Mouse (Mus musculus) gastrocnemius, adult 8-10 months (tissue): Measurements from ENCODE around the gene Fkbp5. TPM values are rescaled to one million over a fixed set of nuclear protein-coding genes. Genes with fewer than 3 reads are reported as not detected.
"Not testable (repeated sequence)": the region's sequence is repeated elsewhere in the genome, so short reads cannot be mapped to it uniquely, and the experiment has no call there.

Source experiments
- DNase-seq, 2 experiments: peaks; one replicate each; pipeline ENCODE4 v3.0.0; 2022; ENCODE audit warnings: low spot score in 2 of 2
- total RNA-seq, 4 experiments: library from RNA; stranded (reverse); gene quantifications; 2 replicates each; pipeline ENCODE4 v1.2.4; 2022

Gene Fkbp5
- total RNA-seq, 4 experiments from 2014 or later = 39.2 to 148 (median 53.2) TPM

DNA sequence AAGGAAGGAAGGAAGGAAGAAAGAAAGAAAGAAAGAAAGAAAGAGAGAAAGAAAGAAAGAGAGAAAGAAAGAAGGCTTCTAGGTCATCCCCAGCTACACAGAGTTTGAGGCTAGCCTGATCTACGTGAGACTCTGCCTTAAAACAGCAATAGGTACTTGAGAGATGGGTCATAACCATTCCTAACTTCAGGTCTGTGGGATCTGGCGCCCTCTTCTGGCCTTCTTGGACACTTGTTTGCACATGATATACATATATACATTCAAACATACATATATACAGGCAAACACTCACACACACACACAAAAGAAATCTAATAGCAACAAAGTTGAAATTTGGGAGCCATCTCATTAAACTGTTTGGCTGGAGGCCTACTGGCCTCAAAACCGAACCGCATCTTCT, 133.0 kb downstream of the Fkbp5 start:
- DNase-seq = no peak

DNA sequence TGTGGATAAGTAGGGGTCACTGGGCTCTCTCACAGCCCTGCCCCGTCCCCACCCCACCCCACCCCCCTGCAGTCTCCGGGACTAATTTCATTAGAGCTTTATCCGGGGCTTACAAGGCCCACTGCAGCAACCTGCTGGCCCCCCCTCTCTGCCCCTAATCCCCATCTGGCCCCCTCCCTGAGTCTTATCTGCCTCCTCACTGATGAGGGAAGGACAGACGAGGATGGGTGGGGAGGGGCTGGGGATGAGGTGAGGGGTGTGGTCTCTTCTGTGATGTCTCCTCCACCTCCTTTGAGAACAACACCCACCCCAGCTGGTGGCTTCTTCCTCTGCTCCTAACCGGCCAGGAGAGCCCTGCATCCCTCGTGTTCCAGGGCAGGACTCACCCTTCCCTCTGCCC, 137.1 kb downstream of the Fkbp5 start:
- no peak for DNase-seq

DNA sequence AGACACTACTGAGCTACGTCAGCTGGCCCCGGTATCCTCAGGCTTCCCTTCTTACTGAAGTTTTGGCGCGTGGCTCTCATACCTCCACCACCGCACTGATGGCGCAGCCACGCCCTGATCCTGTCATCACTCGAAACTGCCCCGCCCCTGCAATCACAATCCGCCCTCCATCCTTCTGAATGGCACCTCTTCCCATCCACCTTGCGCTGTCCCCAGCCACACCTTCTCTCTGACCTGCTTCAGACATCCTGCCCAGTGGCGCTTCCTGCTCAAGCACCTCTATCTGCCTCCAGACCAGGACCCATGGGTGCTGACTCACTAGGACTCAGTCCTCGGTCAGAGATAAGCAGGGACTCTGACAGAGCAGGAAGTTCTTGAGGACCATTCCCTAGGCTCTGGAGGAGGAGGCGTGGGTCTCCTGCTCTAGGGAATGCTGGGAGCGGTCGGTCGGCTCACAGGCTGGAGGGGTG, 141.7 kb downstream of the Fkbp5 start:
- no peak for DNase-seq

DNA sequence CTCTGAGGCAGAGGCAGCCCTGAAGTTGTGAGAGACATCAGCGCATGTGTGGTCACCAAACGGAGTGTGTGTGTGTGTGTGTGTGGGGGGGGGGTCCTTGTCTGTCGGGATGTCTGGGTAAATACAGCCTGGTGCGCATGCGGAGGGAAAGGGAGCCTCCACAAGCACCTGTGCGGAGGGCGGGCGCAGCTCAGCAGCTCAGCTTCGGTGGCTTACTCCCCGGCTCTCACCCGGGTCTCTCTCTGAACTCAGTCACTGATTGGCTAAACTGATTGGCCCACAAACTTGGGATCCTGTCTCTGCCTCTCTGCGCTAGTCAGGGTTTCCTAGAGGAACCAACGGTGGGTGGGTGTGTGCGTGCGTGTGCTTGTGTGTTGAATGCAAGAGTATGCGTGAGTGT, 142.8 kb downstream of the Fkbp5 start:
- no peak for DNase-seq

DNA sequence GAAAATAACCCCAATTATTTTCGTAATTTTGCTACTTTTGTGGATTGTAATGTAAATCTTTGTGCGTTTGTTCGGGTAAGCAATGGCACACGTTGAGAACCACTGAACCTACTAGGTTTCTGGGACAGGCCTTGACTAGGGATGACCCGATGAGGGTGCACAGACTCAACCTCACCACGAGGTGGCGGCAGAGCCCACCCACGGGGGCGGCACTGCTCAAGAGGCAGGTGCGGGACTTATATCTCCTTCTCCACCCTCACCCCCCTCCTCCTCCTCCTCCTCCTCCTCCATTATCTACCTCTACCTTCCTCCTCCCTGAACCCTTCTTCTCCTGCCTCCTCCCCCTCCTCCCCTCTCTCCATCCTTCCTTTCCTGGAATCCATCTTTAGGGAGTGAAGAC, 143.5 kb downstream of the Fkbp5 start:
- no peak for DNase-seq

DNA sequence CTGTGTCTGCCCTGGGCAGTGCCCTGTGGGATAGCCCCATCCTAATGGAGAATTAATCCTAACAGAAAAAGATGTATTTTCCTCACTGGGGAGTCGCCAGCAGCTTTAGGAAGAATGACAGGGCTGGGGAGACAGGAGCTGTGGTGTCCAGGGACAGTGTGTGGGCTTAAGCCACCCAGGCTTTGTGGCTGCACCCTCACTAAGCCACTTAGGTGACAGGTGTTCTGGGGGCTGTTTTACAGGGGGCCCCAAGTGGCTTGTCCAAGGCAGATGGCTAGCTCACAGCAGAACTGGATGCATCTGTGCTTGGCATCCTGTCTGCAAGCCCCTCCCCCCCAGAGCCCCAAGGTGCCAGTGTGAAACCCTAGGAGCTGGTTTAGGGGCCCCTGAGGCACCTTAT, 145.4 kb downstream of the Fkbp5 start:
- no peak for DNase-seq

DNA sequence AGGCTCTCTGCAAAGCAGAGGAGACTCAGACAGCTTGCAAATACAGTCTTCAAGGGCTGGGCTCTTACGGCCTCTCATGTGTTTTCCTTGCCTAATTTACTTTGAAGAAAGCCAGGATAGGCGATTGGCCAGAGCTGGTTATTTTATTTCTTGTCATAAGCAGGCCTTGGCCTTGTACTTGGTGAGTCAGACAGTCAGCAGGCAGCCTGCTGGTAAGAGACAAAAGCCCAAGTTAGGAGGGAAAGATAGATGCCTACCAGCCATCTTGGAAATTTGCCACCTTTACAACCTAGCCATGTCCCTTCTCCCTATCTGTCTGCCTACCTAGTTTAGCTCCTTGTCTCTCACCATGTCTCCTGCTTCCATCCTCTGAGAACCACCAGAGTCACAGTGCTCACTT, 146.0 kb downstream of the Fkbp5 start:
- DNase-seq = no peak

DNA sequence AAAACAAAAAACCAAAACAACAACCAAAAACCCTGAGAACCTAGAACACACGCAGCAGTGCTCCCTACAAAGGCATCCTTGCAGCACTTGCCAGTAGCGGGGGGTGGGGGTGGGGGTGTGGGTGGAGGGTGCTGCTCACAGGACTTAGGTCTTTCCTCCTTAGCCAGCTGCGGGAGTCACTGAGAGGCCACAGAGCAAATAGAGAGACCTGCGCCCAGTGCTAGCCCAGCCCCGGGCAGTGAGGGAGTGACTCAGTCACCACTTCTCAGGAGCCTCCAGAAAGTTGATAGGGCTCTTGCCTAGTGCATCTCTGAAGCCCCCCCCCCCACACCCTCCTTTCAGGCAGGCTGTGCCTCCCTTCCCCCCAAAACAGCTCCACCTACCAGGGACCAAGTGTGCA, 148.3 kb downstream of the Fkbp5 start:
- no peak for DNase-seq

DNA sequence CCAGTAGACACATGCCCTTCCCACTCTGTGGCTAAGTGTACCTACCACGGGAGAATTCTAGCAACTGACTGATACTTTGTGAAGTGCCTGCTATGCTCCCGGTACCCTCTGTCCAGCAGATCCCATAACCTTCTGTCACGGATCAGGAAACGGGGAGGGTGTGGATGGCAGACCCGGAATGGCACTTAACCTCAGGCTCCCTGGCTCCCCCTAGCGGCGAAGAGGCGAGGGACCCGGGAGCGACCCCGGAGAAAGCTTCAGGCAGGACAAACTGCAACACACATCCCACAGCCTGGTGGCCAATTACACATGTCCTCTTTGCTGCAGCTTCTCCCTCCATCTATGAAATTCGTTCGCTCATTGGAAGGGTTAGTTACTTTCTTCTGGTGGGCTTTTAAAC, 148.9 kb downstream of the Fkbp5 start:
- DNase-seq = peak; percentile 67 to 74

DNA sequence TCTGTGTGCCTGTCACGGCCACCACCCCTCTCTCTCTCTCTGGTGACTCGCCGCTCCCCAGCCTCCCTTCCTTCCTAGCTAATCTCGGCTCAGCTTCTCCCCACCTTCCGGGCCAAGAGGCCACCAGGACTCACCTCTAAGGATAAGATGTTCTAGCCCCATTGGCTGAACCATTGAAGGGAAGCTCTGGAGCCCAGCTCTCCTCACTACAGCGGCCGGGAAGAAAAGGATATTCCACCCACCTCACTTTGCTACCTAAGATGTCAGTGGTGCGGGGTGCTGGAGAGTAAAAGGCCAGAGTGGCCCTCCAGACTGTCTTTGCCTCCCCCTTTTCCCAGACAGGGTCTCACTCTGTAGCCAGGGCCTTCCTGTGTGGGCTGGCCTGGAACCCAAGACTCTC, 152.2 kb downstream of the Fkbp5 start, which contains the start of gene Tulp1:
Gene Tulp1, minus strand, starts transcription at position 101 of the 400 bp plus-strand sequence.
- no peak for DNase-seq

DNA sequence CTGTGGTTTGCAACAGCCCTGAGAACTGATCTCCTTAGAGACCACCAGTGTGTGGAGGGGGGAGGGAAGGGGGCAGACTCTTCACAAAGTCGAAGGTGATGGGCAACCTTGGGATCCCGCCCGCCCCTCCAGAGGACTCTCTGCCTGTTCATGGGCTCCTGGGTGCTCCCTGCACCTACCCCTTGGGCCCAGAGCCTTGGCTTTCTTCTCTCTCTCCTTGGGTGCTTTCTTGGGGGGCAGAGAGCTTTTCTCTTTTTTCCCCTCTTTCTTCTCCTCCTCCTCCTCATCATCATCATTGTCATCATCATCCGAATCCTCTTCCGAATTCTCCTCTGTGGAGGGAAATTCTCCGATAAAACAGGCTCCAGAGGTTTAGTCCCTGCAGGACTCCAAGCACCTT, 153.8 kb downstream of the Fkbp5 start:
- no peak for DNase-seq

DNA sequence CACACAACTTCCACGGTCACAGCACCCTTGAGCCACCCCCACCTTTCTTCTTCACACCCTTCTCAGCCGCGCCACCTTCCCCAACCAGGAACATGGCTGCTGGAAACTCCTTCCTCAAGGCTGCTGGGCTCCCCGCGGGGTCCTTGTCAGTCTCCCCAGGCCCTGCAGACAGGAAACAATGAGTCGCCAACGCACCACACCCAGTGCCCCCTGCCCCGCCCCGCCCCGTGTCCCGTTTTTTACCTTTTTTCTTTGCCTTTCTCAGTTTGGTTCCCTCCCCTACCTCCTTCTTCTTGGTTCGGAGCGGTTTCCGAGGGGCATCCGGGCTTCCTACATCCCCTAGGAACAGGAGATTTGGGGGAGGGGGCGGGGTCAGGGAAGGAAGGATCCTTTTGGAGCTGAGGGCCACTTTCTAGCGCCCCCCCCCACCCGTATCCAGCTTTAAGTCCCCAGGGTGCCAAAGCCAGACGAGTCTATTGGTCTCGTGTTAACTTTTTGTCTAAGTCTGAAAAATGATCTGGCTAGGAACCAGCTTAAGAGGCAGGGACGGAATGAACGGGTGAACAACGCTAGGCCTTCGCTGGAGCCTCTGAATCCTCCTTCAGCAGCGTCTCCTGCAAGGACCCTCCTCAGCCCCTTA, 154.6 kb downstream of the Fkbp5 start:
- DNase-seq = no peak

DNA sequence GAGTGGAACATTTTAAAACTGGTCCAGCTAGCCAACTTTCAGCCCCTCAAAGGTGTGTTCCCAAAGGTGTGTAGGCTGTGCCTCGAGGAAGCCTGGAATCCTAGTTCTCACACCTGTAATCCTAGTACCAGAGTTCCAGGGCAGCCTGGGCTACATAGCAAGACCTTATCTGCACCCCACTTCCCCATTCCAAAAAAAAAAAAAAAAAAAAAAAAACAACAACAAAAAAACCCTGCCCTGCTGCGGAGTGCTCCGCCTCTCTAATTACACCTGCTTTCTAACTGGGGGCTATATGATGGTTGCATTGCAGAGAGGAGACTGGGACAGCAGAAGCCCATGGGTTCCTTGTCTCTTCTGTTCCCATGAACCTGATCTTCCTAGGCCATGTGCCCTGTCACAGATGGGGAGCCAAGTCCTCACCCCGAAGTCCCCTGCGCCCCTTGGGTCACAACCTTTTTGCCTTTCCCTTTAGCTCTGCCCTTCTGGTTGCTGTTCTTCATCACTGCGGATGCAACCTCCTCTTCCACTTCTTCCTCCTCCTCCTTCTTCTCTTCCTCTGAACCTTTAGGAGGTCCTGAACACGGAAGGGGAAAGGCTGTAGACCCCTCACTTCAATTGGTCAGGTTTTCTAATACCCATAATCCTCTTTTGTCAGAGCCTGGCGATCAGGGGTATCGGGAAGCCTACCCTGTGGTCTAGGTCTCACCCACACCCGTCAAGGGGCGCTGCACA, 155.2 kb downstream of the Fkbp5 start:
- DNase-seq = no peak

DNA sequence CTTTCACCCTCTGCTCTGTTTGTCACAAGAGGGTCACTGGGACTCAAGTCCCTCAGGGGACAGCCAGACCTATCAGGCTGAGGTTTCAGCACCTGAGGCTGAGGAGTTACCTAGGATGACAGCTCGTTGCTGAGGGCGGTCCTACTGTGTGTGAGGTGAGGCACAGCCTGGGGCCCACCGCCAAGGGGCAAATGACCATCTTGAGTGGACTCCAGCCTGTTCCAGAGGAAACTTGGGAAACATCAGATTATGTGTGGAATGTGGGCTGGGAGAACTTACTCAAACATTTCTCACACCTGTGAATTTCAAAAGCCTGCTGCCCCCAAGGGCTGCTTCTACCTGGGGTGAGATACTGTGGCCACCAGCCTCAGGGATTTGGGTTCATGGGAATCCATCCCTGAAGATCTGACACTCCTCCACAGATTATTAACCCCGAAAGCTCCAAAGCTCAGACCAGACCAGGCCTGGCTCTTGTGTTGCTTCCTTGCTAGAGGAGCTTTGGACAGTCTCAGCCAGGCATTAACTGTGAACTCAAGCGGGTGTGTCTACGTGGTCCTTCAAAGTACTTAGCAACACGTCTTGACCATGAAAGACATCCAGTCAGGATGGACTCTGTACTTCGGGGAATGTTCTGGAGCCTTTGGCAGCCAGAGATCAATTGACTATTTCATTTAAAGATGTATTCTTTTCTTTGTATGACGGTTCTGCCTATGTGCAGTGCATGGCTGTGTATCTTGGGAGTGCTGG, 156.6 kb downstream of the Fkbp5 start:
- DNase-seq = no peak

DNA sequence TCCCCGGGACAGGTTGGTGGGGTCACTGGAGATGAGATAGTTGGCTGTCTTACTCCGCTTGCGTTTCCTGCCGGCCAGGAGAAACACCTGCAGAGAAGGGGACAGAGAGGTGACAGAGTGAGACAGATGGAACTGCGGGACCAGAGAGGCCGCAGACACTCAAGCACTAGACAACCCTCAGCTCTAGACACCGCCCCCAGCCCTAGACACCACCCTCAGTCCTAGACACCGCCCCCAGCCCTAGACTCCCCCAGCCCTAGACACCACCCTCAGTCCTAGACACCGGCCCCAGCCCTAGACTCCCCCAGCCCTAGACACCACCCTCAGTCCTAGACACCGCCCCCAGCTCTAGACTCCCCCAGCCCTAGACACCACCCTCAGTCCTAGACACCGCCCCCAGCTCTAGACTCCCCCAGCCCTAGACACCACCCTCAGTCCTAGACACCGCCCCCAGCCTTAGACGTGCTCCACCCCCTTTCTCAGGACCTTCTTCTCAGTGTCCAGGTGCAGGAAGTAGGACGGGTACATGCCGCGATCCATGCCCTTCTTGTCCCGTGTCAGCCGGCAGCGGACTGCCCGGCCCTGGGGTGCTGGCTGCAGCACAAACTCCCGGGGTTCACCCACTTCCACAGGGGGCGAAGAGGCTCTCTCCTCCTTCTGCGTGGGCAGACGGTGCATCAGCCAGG, 158.6 kb downstream of the Fkbp5 start:
- DNase-seq = not testable (repeated sequence)

DNA sequence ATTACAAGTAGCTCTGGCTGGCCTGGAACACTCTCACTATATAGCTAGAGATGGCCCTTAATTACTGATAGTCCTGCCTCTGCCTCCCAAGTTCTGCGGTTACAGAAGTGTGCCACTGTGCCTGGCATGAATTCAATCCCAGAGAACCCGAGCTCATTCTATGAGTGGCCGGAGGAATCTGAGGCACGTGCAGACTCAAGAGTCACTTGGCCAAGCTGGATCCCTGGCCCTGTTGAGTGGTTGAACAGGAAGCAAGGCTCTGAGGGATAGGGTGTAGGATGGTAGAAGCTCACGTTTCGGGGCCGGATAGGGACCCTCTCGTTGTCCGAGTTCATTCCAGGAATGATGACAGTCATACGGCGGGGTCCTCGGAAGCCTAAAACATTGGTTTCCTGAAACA, 161.5 kb downstream of the Fkbp5 start:
- DNase-seq = no peak

DNA sequence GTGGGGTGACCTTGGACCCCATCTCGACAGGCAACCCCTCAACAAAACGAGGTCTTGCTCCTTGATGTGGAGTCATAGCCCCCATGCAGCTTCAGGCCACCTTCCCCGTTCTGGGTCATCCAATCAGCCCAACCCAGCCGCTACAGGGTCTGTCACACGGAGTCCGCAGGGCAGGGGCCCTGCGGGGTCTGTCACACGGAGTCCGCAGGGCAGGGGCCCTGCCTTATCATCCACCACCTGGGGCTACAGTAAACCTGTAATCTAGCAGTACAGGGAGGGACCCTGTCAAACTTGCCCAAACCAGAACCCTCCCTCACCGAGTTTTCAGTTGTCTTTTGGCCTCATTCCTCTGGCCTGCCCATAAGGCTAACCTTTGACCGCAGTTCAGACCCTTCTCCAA, 165.3 kb downstream of the Fkbp5 start:
- DNase-seq = no peak

DNA sequence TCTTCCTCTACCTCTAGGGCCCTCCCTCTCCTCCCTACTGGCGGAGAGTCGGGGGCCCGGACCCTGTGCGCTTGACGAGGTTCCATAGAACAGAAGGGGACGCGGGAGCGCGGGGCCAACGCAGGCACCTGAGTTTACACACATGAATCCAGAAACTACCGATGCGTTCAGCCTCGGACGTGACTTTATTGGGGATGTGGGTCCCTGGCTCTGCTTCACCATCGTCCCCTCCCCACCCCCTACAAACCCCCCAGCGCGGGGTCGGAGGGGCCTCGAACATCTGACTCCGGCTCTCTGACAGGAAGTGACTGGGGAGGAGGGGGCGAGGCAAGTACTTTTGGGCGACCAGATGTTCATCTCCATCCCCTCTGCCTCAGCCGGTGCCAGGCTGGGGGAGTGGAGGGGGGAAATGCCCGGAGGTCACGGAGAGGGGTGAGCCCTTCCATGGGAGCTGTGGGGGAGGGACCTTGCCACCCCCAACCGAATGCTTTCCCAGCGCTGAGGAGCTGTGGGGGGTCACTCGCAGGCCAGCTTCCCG, 165.9 kb downstream of the Fkbp5 start:
- DNase-seq = no peak

DNA sequence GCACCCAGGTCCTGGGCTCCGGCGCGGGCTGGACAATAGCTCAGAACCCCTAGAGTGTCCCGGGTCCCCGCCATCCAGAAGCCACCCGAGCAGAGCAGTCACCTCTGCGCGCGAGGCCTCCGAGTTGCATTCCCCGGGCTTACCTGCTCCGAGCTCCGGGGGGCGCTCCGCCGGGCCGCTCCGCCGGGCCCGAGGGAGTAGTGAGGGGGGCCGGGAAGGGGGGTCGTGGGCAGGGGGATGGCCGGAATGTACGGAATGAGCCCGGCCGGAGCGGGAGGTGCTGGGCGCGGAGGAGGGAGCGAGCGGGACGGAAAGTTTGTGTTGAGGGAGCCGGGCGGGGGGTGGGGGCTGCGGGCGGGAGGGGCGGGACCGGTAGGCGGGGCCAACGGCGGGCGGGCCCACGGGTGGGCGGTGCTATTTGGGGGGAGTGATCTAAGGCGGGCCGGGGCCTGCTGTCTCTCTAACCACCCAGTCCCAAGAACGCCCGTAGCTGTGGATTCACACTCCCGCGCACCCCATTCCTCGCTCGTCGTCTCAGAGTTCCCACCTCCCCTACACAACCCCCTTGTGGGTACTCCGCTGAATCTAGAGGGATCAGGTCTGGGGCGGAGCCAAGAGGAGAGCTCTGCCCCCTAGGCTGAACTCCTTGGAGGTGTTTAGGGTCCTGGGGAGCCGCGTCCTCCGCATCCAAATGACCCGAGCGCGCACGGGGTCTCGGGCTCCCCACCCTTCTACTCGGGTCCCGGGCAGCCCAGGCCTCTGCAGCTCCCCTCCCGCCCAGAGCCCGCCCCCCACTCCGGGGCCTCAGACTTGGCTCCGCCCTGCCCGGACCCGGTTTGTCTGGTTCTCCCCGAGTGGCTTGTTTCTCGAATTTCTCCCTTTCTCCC, 166.6 kb downstream of the Fkbp5 start, which contains the start of gene Tead3:
Gene Tead3, minus strand, starts transcription at position 352 of the 887 bp plus-strand sequence.
- DNase-seq = peak; percentile 56 to 64

DNA sequence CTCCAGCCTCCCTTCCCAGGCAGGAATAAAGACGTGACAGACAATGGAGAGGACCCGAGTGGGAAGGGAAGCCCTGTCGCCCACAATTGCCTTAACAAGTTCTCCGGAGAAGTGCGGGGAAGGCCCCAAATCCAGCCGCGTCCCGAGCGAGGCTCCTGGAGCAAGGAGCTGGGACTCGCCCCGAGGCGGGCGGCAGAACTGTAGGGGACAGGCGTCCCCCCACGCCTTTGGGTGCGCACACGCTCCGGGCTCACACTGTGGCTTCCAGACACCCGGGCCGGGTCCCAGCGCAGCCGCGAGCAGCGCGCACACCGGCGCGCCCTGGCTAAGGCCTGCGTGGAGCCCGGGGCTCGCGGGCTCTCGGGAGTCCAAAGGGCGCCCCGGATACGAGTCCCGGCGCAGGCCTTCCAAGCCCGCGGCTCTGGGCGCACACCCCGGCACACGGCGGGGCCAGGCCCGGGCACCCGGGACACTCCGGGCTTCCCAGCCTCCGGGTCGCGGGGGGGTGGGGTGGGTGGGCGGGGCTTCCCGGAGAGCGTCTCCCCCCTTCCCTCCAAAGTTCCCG, 167.3 kb downstream of the Fkbp5 start:
- DNase-seq = peak; percentile 32 to 56
